Mouse (Mus musculus): ENCODE measurements around the gene Pkm. TPM values are rescaled to one million over a fixed set of nuclear protein-coding genes. Genes with fewer than 3 reads are reported as not detected.

Pkm gene
- 271 and 302 TPM in 2 replicates for polyA plus RNA-seq (2015; fragmentation: Nextera tagmentation; extraction: Ambion mirVana)

- Histone ChIP-seq H3K36me3 (ENCODE audit: control insufficient read depth, insufficient read depth) (peaks cover 4% of the 10 kb centered on the region; the same call in 1 of the 2 replicates), H3K9me3 (ENCODE audit: control insufficient read depth) (no peaks in the 10 kb centered on the region), H3K4me2 (replicated peaks; ENCODE audit: low read depth) (peak within 1 kb of the TSS; percentile 78), H3K9ac (ENCODE audit: low read depth, low read length) (peak within 1 kb of the TSS; percentile 69), H3K4me1 (replicated peaks; ENCODE audit: control insufficient read depth, insufficient read depth, low read length) (peaks cover 24% of the 10 kb centered on the region; the same call in 1 of the 2 replicates), H3K27me3 (replicated peaks; ENCODE audit: control insufficient read depth, insufficient read depth, low read length) (no peaks in the 10 kb centered on the region), H3K27ac (ENCODE audit: low read depth, low read length) (peak within 1 kb of the TSS; percentile 85), H3K4me3 (ENCODE audit: low read depth, low read length) (peak within 1 kb of the TSS; percentile 72)
- TF ChIP-seq CTCF (IDR thresholded peaks at IDR 0.05; ENCODE audit: low read depth) = peak; percentile 45
- WGBS = 2% methylated on average over 41 of the region's 46 CpGs
- ATAC-seq = peak; percentile 91
Observed at GRCm38 (mm10) chr9:59655958-59656634, at the start of gene Pkm. Gene Pkm (plus strand): TSS chr9:59656368.

- no peak overlapping the region for H3K4me3 ChIP-seq (ENCODE audit: low read depth, low read length)
- H3K9ac ChIP-seq (ENCODE audit: low read depth, low read length) = no peak overlapping the region
- 82% methylated on average over 2 of the region's 2 CpGs for WGBS
- H3K9me3 ChIP-seq (ENCODE audit: control insufficient read depth) = no peaks in the 10 kb centered on the region
- H3K4me1 ChIP-seq (replicated peaks; ENCODE audit: control insufficient read depth, insufficient read depth, low read length) = no peaks in the 10 kb centered on the region
- no peaks in the 10 kb centered on the region for H3K36me3 ChIP-seq (ENCODE audit: control insufficient read depth, insufficient read depth)
- H3K27me3 ChIP-seq (replicated peaks; ENCODE audit: control insufficient read depth, insufficient read depth, low read length) = no peaks in the 10 kb centered on the region
- TF ChIP-seq CTCF (IDR thresholded peaks at IDR 0.05; ENCODE audit: low read depth) = no peak
- no peak overlapping the region for H3K27ac ChIP-seq (ENCODE audit: low read depth, low read length)
- ATAC-seq = peak; percentile 61
- no peak overlapping the region for H3K4me2 ChIP-seq (replicated peaks; ENCODE audit: low read depth)
Observed at GRCm38 (mm10) chr9:59610950-59611349, 45.2 kb upstream of the Pkm start.

GRCm38 (mm10) chr9:59615797-59616196 is 40.4 kb upstream of the Pkm start:
- no peak for ATAC-seq
- H3K27me3 ChIP-seq (replicated peaks; ENCODE audit: control insufficient read depth, insufficient read depth, low read length) = no peaks in the 10 kb centered on the region
- 84% methylated on average over 2 of the region's 2 CpGs for WGBS
- H3K4me2 ChIP-seq (replicated peaks; ENCODE audit: low read depth) = no peak overlapping the region
- H3K4me3 ChIP-seq (ENCODE audit: low read depth, low read length) = no peak overlapping the region
- no peaks in the 10 kb centered on the region for H3K9me3 ChIP-seq (ENCODE audit: control insufficient read depth)
- no peak for TF ChIP-seq CTCF (IDR thresholded peaks at IDR 0.05; ENCODE audit: low read depth)
- no peak overlapping the region for H3K27ac ChIP-seq (ENCODE audit: low read depth, low read length)
- no peaks in the 10 kb centered on the region for H3K36me3 ChIP-seq (ENCODE audit: control insufficient read depth, insufficient read depth)
- no peak overlapping the region for H3K9ac ChIP-seq (ENCODE audit: low read depth, low read length)
- no peaks in the 10 kb centered on the region for H3K4me1 ChIP-seq (replicated peaks; ENCODE audit: control insufficient read depth, insufficient read depth, low read length)

- ATAC-seq = peak; percentile 100
- peak within 1 kb of the TSS; percentile 91 for H3K4me3 ChIP-seq (ENCODE audit: low read depth, low read length)
- no peaks in the 10 kb centered on the region for H3K9me3 ChIP-seq (ENCODE audit: control insufficient read depth)
- peak within 1 kb of the TSS; percentile 85 for H3K9ac ChIP-seq (ENCODE audit: low read depth, low read length)
- H3K27me3 ChIP-seq (replicated peaks; ENCODE audit: control insufficient read depth, insufficient read depth, low read length) = no peaks in the 10 kb centered on the region
- H3K36me3 ChIP-seq (ENCODE audit: control insufficient read depth, insufficient read depth) = no peaks in the 10 kb centered on the region
- TF ChIP-seq CTCF (IDR thresholded peaks at IDR 0.05; ENCODE audit: low read depth) = peak; percentile 34; the same call in 1 of the 2 replicates
- H3K4me2 ChIP-seq (replicated peaks; ENCODE audit: low read depth) = peak within 1 kb of the TSS; percentile 86
- peak within 1 kb of the TSS; percentile 79 for H3K27ac ChIP-seq (ENCODE audit: low read depth, low read length)
- under 1% methylated on average over 36 of the region's 36 CpGs for WGBS
- H3K4me1 ChIP-seq (replicated peaks; ENCODE audit: control insufficient read depth, insufficient read depth, low read length) = no peaks in the 10 kb centered on the region
Observed at GRCm38 (mm10) chr9:59616622-59617306, 39.4 kb upstream of the Pkm start, which contains the start of gene Parp6. Gene Parp6 (plus strand): TSS chr9:59617284.

- peak overlapping the region; percentile 91 for H3K4me3 ChIP-seq (ENCODE audit: low read depth, low read length)
- under 1% methylated on average over 54 of the region's 58 CpGs for WGBS
- no peaks in the 10 kb centered on the region for H3K27me3 ChIP-seq (replicated peaks; ENCODE audit: control insufficient read depth, insufficient read depth, low read length)
- H3K9ac ChIP-seq (ENCODE audit: low read depth, low read length) = peak overlapping the region; percentile 85
- ATAC-seq = no peak; the same call in 1 of the 2 replicates
- H3K27ac ChIP-seq (ENCODE audit: low read depth, low read length) = peak overlapping the region; percentile 79
- H3K4me1 ChIP-seq (replicated peaks; ENCODE audit: control insufficient read depth, insufficient read depth, low read length) = no peaks in the 10 kb centered on the region
- no peak for TF ChIP-seq CTCF (IDR thresholded peaks at IDR 0.05; ENCODE audit: low read depth)
- H3K9me3 ChIP-seq (ENCODE audit: control insufficient read depth) = no peaks in the 10 kb centered on the region
- H3K36me3 ChIP-seq (ENCODE audit: control insufficient read depth, insufficient read depth) = peaks cover 3% of the 10 kb centered on the region; the same call in 1 of the 2 replicates
- peak overlapping the region; percentile 86 for H3K4me2 ChIP-seq (replicated peaks; ENCODE audit: low read depth)
Observed at GRCm38 (mm10) chr9:59617307-59617973, 38.7 kb upstream of the Pkm start.

GRCm38 (mm10) chr9:59638372-59638771 is 17.8 kb upstream of the Pkm start:
- TF ChIP-seq CTCF (IDR thresholded peaks at IDR 0.05; ENCODE audit: low read depth) = no peak
- H3K36me3 ChIP-seq (ENCODE audit: control insufficient read depth, insufficient read depth) = peaks cover 41% of the 10 kb centered on the region
- no peak overlapping the region for H3K27ac ChIP-seq (ENCODE audit: low read depth, low read length)

More at GRCm38 (mm10) chr9:59638372-59638771, 17.8 kb upstream of the Pkm start:
- Histone ChIP-seq H3K4me1 (replicated peaks; ENCODE audit: control insufficient read depth, insufficient read depth, low read length) (no peaks in the 10 kb centered on the region), H3K4me2 (replicated peaks; ENCODE audit: low read depth) (no peak overlapping the region), H3K27me3 (replicated peaks; ENCODE audit: control insufficient read depth, insufficient read depth, low read length) (no peaks in the 10 kb centered on the region), H3K4me3 (ENCODE audit: low read depth, low read length) (no peak overlapping the region), H3K9me3 (ENCODE audit: control insufficient read depth) (no peaks in the 10 kb centered on the region), H3K9ac (ENCODE audit: low read depth, low read length) (no peak overlapping the region)
- 82% methylated on average over 1 of the region's 1 CpGs for WGBS
- ATAC-seq = no peak

All from intestine, postnatal 0 days (tissue).